Mouse (Mus musculus) forebrain, embryonic 12.5 days (tissue): ENCODE data around the gene Casp7. TPM values are rescaled to one million over a fixed set of nuclear protein-coding genes. Genes with fewer than 3 reads are reported as not detected.
A peak's percentile ranks its signal among the peaks of the same experiment; 100 is the strongest.
"Not testable (repeated sequence)": the region's sequence is repeated elsewhere in the genome, so short reads cannot be mapped to it uniquely, and the experiment has no call there.

Source experiments
- ATAC-seq: fragments of 200-750 bp; cut with Nextera tagmentation; 2 replicates; pipeline ENCODE4 v1.8.0; 2017; ENCODE audit warnings: moderate TSS enrichment; ENCODE audit not compliant: low FRiP score
- H3K27ac ChIP-seq: fragments of 300-500 bp; sonication (generic); 2 replicates; pipeline ENCODE4 v1.5.1; 2016; ENCODE audit warnings: mild to moderate bottlenecking
- H3K27me3 ChIP-seq: fragments of 300-500 bp; sonication (generic); 2 replicates; pipeline ENCODE4 v1.6.1; 2016; ENCODE audit warnings: mild to moderate bottlenecking
- H3K36me3 ChIP-seq: fragments of 300-500 bp; sonication (generic); replicated peaks from 2 replicates; pipeline ENCODE4 v1.6.1; 2016; ENCODE audit warnings: mild to moderate bottlenecking
- H3K4me1 ChIP-seq: fragments of 300-500 bp; sonication (generic); 2 replicates; pipeline ENCODE4 v1.6.1; 2016
- H3K4me2 ChIP-seq: fragments of 300-500 bp; sonication (generic); 2 replicates; pipeline ENCODE4 v1.6.1; 2016; ENCODE audit warnings: mild to moderate bottlenecking, moderate library complexity
- H3K4me3 ChIP-seq: fragments of 300-500 bp; sonication (generic); replicated peaks from 2 replicates; pipeline ENCODE4 v1.5.1; 2016; ENCODE audit warnings: mild to moderate bottlenecking
- H3K9ac ChIP-seq: fragments of 300-500 bp; sonication (generic); 2 replicates; pipeline ENCODE4 v1.6.1; 2016; ENCODE audit warnings: mild to moderate bottlenecking
- H3K9me3 ChIP-seq: fragments of 300-500 bp; sonication (generic); 2 replicates; pipeline ENCODE4 v1.6.1; 2016
- WGBS: fragments of 180-500 bp; shearing (Covaris S2); methylation state at CpG from one replicate; pipeline ENCODE4 v1.1.7; 2016; 5-methylcytosine and 5-hydroxymethylcytosine counted together
- polyA plus RNA-seq: library from polyadenylated mRNA; unstranded; fragments of >200 nt; fragmentation: Nextera tagmentation; extraction: Ambion mirVana; gene quantifications from 2 replicates; pipeline ENCODE4 v1.2.1, GENCODE M21; 2016

Casp7 gene
- 18.5 and 18.9 TPM in 2 replicates for polyA plus RNA-seq

DNA sequence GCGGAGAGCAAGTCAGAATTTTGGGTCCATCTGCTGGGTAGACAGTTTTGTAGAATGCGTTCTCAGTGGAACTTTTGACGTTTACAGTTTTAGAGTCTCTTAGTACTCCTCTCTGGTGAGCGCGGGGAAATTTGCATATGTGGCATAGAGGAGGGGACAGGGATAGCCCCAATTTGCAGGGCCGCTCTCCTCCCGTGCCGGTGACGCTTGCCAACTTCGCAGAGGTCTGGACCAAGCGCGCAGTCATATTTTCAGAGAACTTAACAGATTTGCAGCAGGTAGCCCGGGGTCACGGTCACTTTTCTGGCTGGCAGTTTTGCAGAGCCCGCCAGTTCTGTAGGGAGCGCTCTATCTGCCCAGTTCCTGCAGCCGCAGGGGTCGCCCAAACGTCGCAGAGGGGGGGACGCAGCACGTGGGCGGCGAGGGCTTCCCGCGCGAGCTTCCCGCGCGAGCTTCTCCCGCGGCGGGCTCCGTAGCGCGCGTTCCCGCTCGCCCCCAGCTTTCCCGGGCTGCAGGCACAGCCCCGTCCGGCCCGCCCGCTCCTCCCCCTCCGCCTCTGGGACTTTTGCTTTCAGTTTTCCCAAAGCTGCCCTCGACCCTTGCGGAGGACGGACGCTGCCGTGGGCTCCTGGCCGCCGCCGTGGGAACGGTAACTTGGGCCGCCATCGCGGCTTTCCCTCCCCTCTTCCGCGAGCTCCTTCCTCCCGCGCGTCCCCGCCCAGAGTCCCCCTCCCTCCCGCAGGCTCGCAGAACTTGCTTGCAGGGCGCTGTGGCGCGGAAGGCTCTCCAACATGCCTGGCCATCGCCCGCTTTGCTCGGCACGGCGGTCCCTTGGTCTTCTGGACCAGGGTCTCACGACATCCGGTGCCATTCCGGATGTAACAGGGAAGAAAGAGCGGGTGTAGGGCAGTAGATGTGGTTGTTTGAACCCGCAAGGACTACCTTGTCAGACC is at the start of gene Casp7:
TSS of gene Casp7 (plus strand) at position 461 of the 953 bp plus-strand sequence.
- peaks cover 11% of the 10 kb centered on the region for H3K4me1 ChIP-seq
- peak within 1 kb of the TSS; percentile 69 for H3K9ac ChIP-seq
- peak within 1 kb of the TSS; percentile 63 for H3K4me3 ChIP-seq
- peak; percentile 49 for ATAC-seq
- no peaks in the 10 kb centered on the region for H3K36me3 ChIP-seq
- H3K27me3 ChIP-seq, result peaks cover 55% of the 10 kb centered on the region
- H3K9me3 ChIP-seq, result no peaks in the 10 kb centered on the region
- 1% methylated on average over 69 of the region's 78 CpGs for WGBS
- H3K4me2 ChIP-seq, result peak within 1 kb of the TSS; percentile 97
- H3K27ac ChIP-seq, result peak within 1 kb of the TSS; percentile 69

DNA sequence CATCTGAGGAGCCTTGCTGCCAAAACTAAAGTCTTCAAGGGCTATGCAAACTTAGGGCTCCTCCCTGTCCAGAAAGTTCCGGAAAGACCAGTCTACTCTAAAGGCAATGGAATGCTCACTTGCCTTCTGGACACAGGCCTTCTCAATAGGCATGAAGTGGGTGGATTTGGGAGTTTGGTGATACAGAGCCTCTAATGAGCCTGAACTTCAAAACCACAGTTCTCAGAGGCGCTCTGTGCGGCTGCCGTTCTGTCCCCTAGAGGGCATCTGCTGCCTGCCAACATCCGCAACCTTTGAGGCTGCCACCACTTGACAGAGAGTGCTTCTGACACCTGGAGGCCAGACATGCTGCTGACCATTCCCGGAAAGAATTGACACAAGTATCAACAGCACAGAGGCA is 47.6 kb upstream of the Casp7 start:
- Histone ChIP-seq H3K9me3 (0 out of 2 replicates have a peak, but pooled peaks cover 6% of the 10 kb centered on the region), H3K4me3 (no peak overlapping the region), H3K36me3 (no peaks in the 10 kb centered on the region), H3K9ac (no peak overlapping the region), H3K27me3 (peaks cover 6% of the 10 kb centered on the region; the same call in 1 of the 2 replicates), H3K27ac (no peak overlapping the region), H3K4me1 (peaks cover 35% of the 10 kb centered on the region), H3K4me2 (no peak overlapping the region)
- ATAC-seq, result no peak
- WGBS, result 33% methylated on average over 6 of the region's 6 CpGs

DNA sequence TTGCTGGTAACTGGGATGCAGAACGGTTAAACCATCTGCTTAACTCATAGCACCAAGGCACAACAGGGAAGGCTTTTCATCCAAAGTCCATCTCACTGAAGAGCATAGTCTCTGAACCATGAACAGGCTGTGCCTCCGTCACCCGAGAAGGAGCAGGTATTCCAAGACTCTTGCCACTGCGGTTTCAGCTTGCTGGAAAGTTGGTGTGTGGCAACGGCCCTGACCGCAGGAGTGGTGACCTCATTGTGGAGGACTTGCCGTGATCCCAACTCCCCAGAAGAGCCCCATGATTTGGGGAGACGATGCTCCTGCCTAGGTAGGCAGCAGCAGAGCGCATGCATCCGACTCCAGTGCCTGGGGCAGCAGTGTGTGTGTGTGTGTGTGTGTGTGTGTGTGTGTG is 43.2 kb upstream of the Casp7 start:
- H3K4me2 ChIP-seq, result no peak overlapping the region
- H3K36me3 ChIP-seq, result no peaks in the 10 kb centered on the region
- ATAC-seq, result no peak
- 0 out of 2 replicates have a peak, but pooled peaks cover 3% of the 10 kb centered on the region for H3K27me3 ChIP-seq
- no peak overlapping the region for H3K27ac ChIP-seq
- H3K9ac ChIP-seq, result no peak overlapping the region
- WGBS, result 88% methylated on average over 10 of the region's 10 CpGs
- H3K4me3 ChIP-seq, result no peak overlapping the region
- peaks cover 13% of the 10 kb centered on the region for H3K4me1 ChIP-seq
- 0 out of 2 replicates have a peak, but pooled peaks cover 6% of the 10 kb centered on the region for H3K9me3 ChIP-seq

DNA sequence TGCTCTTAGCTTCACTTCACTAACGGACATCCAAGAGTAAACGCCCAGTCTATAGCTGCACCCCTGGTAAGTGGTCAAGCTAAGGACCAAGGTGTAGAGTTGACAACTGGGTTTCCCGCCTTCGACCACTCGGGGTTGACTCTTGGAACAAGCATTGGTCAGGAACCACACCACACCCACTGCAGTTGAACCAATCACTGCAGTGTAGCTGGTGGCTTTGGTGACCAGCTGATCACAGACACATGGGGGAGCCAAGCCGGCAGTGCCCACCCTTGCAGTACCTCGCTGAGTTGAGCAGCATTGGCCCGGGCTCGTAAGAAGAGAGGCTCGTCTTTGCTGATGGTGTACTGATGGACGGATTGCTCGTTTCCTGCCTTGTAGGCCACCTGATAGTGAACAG is 41.7 kb upstream of the Casp7 start:
- 93% methylated on average over 12 of the region's 12 CpGs for WGBS
- no peak for ATAC-seq

DNA sequence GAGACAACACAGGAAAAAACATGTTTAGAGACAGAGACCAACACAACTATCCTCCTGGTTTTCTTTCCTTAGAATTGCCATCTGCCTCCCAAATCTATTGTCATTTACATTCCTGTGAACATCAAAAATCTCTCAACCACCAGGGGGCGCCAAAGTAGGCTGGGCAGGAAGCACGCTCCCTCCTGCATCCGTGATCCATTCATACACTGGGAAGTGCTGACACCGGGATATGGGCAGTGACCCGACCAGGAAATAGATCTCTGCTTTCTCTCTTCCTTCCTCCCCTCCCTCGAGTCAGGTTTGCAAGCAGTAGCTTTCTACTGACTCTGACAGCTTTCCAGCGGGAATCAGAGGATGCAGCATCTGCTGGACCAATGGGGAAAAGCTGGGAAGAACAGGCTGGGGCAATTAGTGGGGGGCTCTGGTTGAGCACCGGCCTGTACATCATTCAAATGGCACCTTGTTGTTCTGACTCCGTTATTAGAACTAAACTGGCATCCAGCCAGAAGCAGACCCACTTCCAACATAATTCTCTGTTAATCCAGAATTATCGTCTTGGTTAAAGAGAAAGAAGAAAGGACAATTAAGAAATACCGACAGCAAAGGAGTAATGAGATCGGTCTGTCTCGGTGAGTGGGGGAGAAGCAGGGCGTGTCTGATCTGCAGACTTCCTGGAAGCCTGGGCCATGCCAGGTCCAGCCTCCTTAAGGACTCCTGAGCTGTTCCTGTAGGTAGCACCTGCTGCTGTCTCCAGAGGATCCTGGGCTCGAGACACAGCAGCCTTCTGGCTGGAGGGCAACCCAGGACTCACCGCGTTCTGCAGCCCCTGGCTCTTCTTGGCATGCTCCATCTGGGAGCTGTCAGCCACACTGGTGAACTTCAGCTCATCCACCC is 40.2 kb upstream of the Casp7 start:
- no peak for ATAC-seq
- H3K27ac ChIP-seq, result no peak overlapping the region
- H3K9me3 ChIP-seq, result 0 out of 2 replicates have a peak, but pooled peaks cover 6% of the 10 kb centered on the region
- WGBS, result 38% methylated on average over 17 of the region's 17 CpGs
- H3K4me3 ChIP-seq, result no peak overlapping the region
- no peak overlapping the region for H3K9ac ChIP-seq
- no peak overlapping the region for H3K4me2 ChIP-seq
- no peaks in the 10 kb centered on the region for H3K36me3 ChIP-seq
- H3K27me3 ChIP-seq, result 0 out of 2 replicates have a peak, but pooled peaks cover 3% of the 10 kb centered on the region
- no peaks in the 10 kb centered on the region for H3K4me1 ChIP-seq

More for the DNA sequence above, 41.7 kb upstream of the Casp7 start:
- Histone ChIP-seq H3K36me3 (no peaks in the 10 kb centered on the region), H3K27me3 (0 out of 2 replicates have a peak, but pooled peaks cover 3% of the 10 kb centered on the region), H3K9me3 (0 out of 2 replicates have a peak, but pooled peaks cover 6% of the 10 kb centered on the region), H3K4me3 (no peak overlapping the region), H3K27ac (no peak overlapping the region), H3K4me1 (peaks cover 5% of the 10 kb centered on the region), H3K9ac (no peak overlapping the region), H3K4me2 (no peak overlapping the region)

DNA sequence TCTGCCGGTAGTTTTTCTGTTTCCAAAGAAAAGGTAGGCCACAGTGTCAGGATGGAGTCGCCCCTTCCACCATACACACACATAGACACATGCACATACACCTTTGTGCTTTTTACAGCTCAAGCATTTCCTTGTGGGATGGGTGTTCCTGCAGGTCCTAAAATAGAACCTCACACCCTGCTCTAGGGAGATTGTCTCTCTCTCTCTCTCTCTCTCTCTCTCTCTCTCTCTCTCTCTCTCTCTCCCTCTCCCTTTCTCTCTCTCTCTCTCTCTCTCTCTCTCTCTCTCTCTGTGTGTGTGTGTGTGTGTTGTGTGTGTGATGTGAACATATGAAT is 39.6 kb upstream of the Casp7 start:
- not testable (repeated sequence) for H3K27me3 ChIP-seq, H3K9me3 ChIP-seq, H3K4me3 ChIP-seq, H3K4me1 ChIP-seq, H3K4me2 ChIP-seq, ATAC-seq, H3K27ac ChIP-seq, H3K36me3 ChIP-seq, H3K9ac ChIP-seq
- WGBS, result 86% methylated on average over 2 of the region's 2 CpGs

DNA sequence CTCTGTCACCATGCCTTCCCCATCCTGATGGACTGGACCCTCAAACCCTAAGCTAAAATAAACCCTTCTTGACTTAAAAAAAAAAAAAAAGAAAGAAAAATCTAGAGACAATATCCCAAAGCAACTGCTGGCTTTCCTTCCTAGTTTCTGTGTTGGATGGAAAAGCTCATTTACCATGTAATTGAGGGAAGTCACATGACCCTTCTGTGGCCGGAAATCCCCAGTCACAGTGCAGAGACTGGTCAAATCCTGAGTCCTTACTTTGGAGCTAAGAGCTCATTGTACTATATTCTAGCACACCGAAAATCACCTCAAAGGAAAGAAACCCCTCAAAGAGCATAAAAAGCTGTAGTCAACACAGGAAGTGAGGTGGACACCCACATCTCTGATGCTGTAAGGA is 38.0 kb upstream of the Casp7 start:
- Histone ChIP-seq H3K4me3 (no peak overlapping the region), H3K4me1 (0 out of 2 replicates have a peak, but pooled peaks cover under 1% of the 10 kb centered on the region), H3K27me3 (0 out of 2 replicates have a peak, but pooled peaks cover 3% of the 10 kb centered on the region), H3K9ac (no peak overlapping the region), H3K27ac (no peak overlapping the region), H3K9me3 (no peaks in the 10 kb centered on the region), H3K36me3 (no peaks in the 10 kb centered on the region), H3K4me2 (no peak overlapping the region)
- no peak for ATAC-seq
- 83% methylated on average over 2 of the region's 2 CpGs for WGBS

DNA sequence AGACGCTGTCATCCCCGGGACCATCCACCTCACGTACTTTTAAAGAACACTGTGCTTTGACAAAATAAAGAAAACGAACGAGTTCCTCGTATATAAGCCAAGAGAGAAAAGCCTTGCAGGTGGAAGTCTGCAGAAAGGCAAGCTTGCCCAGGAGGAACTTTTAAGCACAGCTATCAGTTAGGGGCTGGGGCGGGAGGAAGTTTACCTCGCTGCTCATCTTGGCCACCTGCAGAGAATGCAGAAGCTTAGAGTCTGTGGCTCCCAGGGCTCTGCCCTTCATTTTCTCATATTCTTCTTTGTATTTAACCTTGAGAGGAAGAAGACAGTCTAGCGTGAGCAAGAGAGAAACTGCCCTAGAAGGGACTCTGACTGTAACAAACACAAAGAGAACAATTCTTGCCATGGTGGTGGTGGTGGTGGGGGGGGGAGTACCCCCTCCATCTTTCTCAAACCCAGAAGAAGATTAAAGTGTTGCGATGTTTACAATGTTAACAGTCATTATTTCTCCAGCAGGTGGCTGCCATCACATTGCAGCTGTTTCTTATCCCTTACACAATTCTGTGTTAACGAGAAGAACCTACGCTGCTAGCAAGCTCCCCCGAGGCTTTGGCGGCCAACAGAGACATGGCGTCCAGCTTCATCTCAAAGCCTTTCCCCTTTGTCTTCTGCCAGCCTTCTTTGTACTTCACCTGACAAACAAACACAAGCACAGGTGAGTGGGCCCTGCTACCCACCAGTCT is 33.0 kb upstream of the Casp7 start:
- H3K27ac ChIP-seq, result no peak overlapping the region
- WGBS, result 62% methylated on average over 15 of the region's 15 CpGs
- no peak for ATAC-seq

DNA sequence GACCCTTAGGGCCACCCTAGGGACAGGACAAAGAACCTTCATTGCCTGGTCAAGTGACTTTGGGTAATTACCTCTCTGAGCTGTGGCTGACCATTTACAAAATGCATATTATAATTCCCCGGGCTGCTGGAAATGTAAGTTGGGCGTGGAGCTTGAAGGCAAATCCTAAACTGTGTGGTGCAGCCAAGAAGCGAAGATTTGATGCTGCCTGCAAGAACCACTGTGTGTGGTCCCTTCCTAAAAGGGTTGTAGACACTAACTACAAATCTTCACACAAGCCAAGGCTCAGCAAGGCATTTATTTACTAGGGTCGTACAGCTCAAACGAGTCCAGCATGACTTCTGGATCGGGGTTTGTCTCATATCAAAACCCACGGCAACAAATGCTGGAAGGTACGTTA is 32.4 kb upstream of the Casp7 start:
- Histone ChIP-seq H3K9ac (no peak overlapping the region), H3K4me3 (no peak overlapping the region), H3K9me3 (no peaks in the 10 kb centered on the region), H3K27me3 (no peaks in the 10 kb centered on the region; the same call in 1 of the 2 replicates), H3K4me2 (no peak overlapping the region), H3K36me3 (no peaks in the 10 kb centered on the region), H3K4me1 (0 out of 2 replicates have a peak, but pooled peaks cover 6% of the 10 kb centered on the region), H3K27ac (no peak overlapping the region)
- ATAC-seq, result no peak
- 90% methylated on average over 8 of the region's 8 CpGs for WGBS

More for the DNA sequence above, 33.0 kb upstream of the Casp7 start:
- Histone ChIP-seq H3K36me3 (no peaks in the 10 kb centered on the region), H3K4me3 (no peak overlapping the region), H3K9me3 (no peaks in the 10 kb centered on the region), H3K9ac (no peak overlapping the region), H3K4me1 (0 out of 2 replicates have a peak, but pooled peaks cover 6% of the 10 kb centered on the region), H3K27me3 (no peaks in the 10 kb centered on the region; the same call in 1 of the 2 replicates), H3K4me2 (no peak overlapping the region)

DNA sequence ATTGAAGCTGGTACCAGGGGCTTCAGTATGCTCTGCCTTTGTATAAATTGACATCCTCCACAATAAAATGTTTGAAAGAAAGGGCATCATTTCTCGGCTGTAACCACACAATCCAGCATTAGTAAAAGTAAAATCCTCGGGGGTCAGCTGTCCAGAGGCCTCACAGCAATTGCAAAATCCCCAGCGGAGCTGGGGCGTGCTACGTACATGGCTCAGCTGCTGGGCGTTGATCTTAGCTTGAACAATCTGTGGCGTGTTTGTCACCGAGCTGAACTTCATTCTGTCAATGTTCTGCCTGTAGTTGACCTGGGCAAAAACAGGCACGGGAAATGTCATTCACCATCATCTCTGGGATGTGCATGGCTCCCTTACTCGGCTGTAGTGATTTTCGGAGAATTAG is 30.8 kb upstream of the Casp7 start:
- H3K4me1 ChIP-seq, result 0 out of 2 replicates have a peak, but pooled peaks cover 6% of the 10 kb centered on the region
- H3K9ac ChIP-seq, result no peak overlapping the region
- no peak overlapping the region for H3K27ac ChIP-seq
- H3K4me2 ChIP-seq, result no peak overlapping the region
- no peaks in the 10 kb centered on the region for H3K36me3 ChIP-seq
- no peaks in the 10 kb centered on the region; the same call in 1 of the 2 replicates for H3K27me3 ChIP-seq
- 84% methylated on average over 11 of the region's 11 CpGs for WGBS
- no peaks in the 10 kb centered on the region for H3K9me3 ChIP-seq
- H3K4me3 ChIP-seq, result no peak overlapping the region
- no peak for ATAC-seq

DNA sequence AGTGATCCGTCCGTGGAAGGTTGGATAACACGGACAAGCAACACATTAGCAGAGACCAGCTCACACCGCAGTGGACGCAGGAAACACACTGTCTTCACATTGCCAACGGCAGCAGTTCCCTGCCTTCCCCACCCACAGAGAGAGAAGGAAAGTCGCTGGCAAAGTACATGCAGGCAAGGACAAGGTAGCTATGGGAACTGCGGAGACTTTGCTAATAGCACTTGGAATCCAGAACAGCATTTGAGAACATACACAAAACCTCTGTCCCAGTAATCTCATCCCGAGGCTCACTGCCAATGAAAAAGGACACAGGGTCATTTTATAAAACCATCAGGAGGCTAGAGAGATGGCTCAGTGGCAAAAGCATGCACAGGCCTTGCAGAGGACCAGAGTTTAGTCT is 30.3 kb upstream of the Casp7 start:
- Histone ChIP-seq H3K4me2 (no peak overlapping the region), H3K27me3 (no peaks in the 10 kb centered on the region; the same call in 1 of the 2 replicates), H3K4me3 (no peak overlapping the region), H3K9me3 (no peaks in the 10 kb centered on the region), H3K36me3 (no peaks in the 10 kb centered on the region), H3K9ac (no peak overlapping the region), H3K4me1 (0 out of 2 replicates have a peak, but pooled peaks cover 6% of the 10 kb centered on the region), H3K27ac (no peak overlapping the region)
- no peak for ATAC-seq
- WGBS, result 78% methylated on average over 9 of the region's 9 CpGs
